Mouse (Mus musculus) telencephalon, adult 2 months (tissue): ENCODE data around the gene Glmn.

Source experiments
- DNase-seq: peaks from one replicate; pipeline ENCODE4 v3.0.0-alpha.2; 2011; ENCODE audit warnings: low read depth, low spot score

Glmn gene

GRCm38 (mm10) chr5:107597301-107598077 is at the start of gene Glmn, which contains the start of gene Rpap2:
Gene Glmn, minus strand, starts transcription at chr5:107597888.
Gene Rpap2, plus strand, starts transcription at chr5:107597373.
- DNase-seq = peak; percentile 64

GRCm38 (mm10) chr5:107645935-107646334 is 48.2 kb upstream of the Glmn start:
- DNase-seq = no peak

GRCm38 (mm10) chr5:107644595-107644994 is 46.9 kb upstream of the Glmn start:
- DNase-seq = no peak

GRCm38 (mm10) chr5:107638366-107638765 is 40.7 kb upstream of the Glmn start:
- DNase-seq = no peak

- DNase-seq = no peak
These were observed 39.4 kb upstream of the Glmn start for GRCm38 (mm10) chr5:107637106-107637505.

- no peak for DNase-seq
These were observed 36.0 kb upstream of the Glmn start for GRCm38 (mm10) chr5:107633651-107634050.

GRCm38 (mm10) chr5:107621327-107621726 is 23.6 kb upstream of the Glmn start:
- no peak for DNase-seq

GRCm38 (mm10) chr5:107617986-107618385 is 20.3 kb upstream of the Glmn start:
- DNase-seq = no peak

- peak; percentile 24 for DNase-seq
These were observed 13.5 kb upstream of the Glmn start for GRCm38 (mm10) chr5:107611224-107611623.

GRCm38 (mm10) chr5:107598380-107598779 is 692 bp upstream of the Glmn start:
- no peak for DNase-seq

GRCm38 (mm10) chr5:107569148-107569547 is 28.5 kb downstream of the Glmn start:
- no peak for DNase-seq

- DNase-seq = no peak
These were observed 40.7 kb downstream of the Glmn start for GRCm38 (mm10) chr5:107556969-107557368.

- no peak for DNase-seq
These were observed 43.4 kb downstream of the Glmn start for GRCm38 (mm10) chr5:107554336-107554735.

- no peak for DNase-seq
These were observed 49.2 kb downstream of the Glmn start for GRCm38 (mm10) chr5:107548444-107548843.

- no peak for DNase-seq
These were observed 49.7 kb downstream of the Glmn start for GRCm38 (mm10) chr5:107547955-107548354.

GRCm38 (mm10) chr5:107545927-107546326 is 51.8 kb downstream of the Glmn start:
- no peak for DNase-seq

- no peak for DNase-seq
These were observed 56.0 kb downstream of the Glmn start for GRCm38 (mm10) chr5:107541696-107542095.

GRCm38 (mm10) chr5:107534581-107534980 is 63.1 kb downstream of the Glmn start, which contains the start of gene 1700028K03Rik:
Gene 1700028K03Rik, plus strand, starts transcription at chr5:107534709.
- DNase-seq = no peak

GRCm38 (mm10) chr5:107533590-107533989 is 64.1 kb downstream of the Glmn start:
- no peak for DNase-seq

GRCm38 (mm10) chr5:107528856-107529255 is 68.8 kb downstream of the Glmn start:
- DNase-seq = no peak

GRCm38 (mm10) chr5:107524281-107524680 is 73.4 kb downstream of the Glmn start:
- DNase-seq = peak; percentile 88

- peak; percentile 91 for DNase-seq
These were observed 75.8 kb downstream of the Glmn start for GRCm38 (mm10) chr5:107521897-107522296.

- no peak for DNase-seq
These were observed 76.3 kb downstream of the Glmn start for GRCm38 (mm10) chr5:107521386-107521785.
